Mouse (Mus musculus): ENCODE data around the gene 2310033P09Rik. TPM values are rescaled to one million over a fixed set of nuclear protein-coding genes. Genes with fewer than 3 reads are reported as not detected.
A peak's percentile ranks its signal among the peaks of the same experiment; 100 is the strongest.
"Not testable (repeated sequence)": the region's sequence is repeated elsewhere in the genome, so short reads cannot be mapped to it uniquely, and the experiment has no call there.

2310033P09Rik gene
- total RNA-seq, 1 experiment: 14.4 TPM

- H3K36me3 ChIP-seq (ENCODE audit: control insufficient read depth, insufficient read depth, low read length, poor library complexity, severe bottlenecking): peaks cover 10% of the 10 kb centered on the region
- peak; percentile 60; the same call in 1 of the 2 replicates for TF ChIP-seq HCFC1 (IDR thresholded peaks at IDR 0.05; ENCODE audit: borderline replicate concordance, insufficient read depth, low read length)
- no peak for TF ChIP-seq MAFK (IDR thresholded peaks at IDR 0.05; ENCODE audit: insufficient read depth, low read depth, low read length)
- in situ Hi-C loops (cut with MboI; ENCODE audit: low sequenced_read_pairs in 2 of 2, unreplicated experiment in 2 of 2): no loop called here
- DNase-seq (ENCODE audit: low read depth, low spot score): peak; percentile 69
- H3K4me1 ChIP-seq (ENCODE audit: control insufficient read depth in 2 of 2, insufficient read depth in 2 of 2, low read length in 2 of 2, poor library complexity in 1 of 2): peaks cover 0 to 2% of the 10 kb centered on the region in 2 experiments; a peak in 1 of 4 replicates
- no peak within 1 kb of the TSS for H3K27ac ChIP-seq (ENCODE audit: insufficient read depth, low read depth, low read length, poor library complexity, severe bottlenecking)
- H3K9ac ChIP-seq (ENCODE audit: insufficient read depth, low read depth, low read length, poor library complexity, severe bottlenecking): peak within 1 kb of the TSS; percentile 74
- H3K9me3 ChIP-seq (ENCODE audit: control insufficient read depth, insufficient read depth, low read depth, low read length): no peaks in the 10 kb centered on the region
- peak within 1 kb of the TSS; percentile 67 to 84 for H3K4me3 ChIP-seq (ENCODE audit: insufficient read depth in 1 of 2, low read depth in 1 of 2, low read length in 2 of 2, poor library complexity in 1 of 2, severe bottlenecking in 1 of 2)
Observed at GRCm38 (mm10) chr11:59202081-59202995, 5.8 kb upstream of the 2310033P09Rik start, which contains the start of gene Mrpl55. TSS of gene Mrpl55 (plus strand) at chr11:59202486.

GRCm38 (mm10) chr11:59209003-59209441 lies 901 bp downstream of the 2310033P09Rik start:
- Histone ChIP-seq H3K27ac (ENCODE audit: insufficient read depth, low read depth, low read length, poor library complexity, severe bottlenecking) (no peak overlapping the region), H3K4me1 (ENCODE audit: control insufficient read depth in 2 of 2, insufficient read depth in 2 of 2, low read length in 2 of 2, poor library complexity in 1 of 2) (peaks cover 0 to 5% of the 10 kb centered on the region in 2 experiments; a peak in 1 of 4 replicates), H3K9ac (ENCODE audit: insufficient read depth, low read depth, low read length, poor library complexity, severe bottlenecking) (peak overlapping the region; percentile 51), H3K9me3 (ENCODE audit: control insufficient read depth, insufficient read depth, low read depth, low read length) (no peaks in the 10 kb centered on the region), H3K4me3 (ENCODE audit: insufficient read depth in 1 of 2, low read depth in 1 of 2, low read length in 2 of 2, poor library complexity in 1 of 2, severe bottlenecking in 1 of 2) (peak overlapping the region; percentile 91 to 98), H3K36me3 (ENCODE audit: control insufficient read depth, insufficient read depth, low read length, poor library complexity, severe bottlenecking) (peaks cover 40% of the 10 kb centered on the region)
- DNase-seq (ENCODE audit: low read depth, low spot score): no peak
- TF ChIP-seq CHD2 (IDR thresholded peaks at IDR 0.05; ENCODE audit: low read depth, low read length) (no peak), ZC3H11A (IDR thresholded peaks at IDR 0.05; ENCODE audit: borderline replicate concordance, low read depth, low read length) (no peak), HCFC1 (IDR thresholded peaks at IDR 0.05; ENCODE audit: borderline replicate concordance, insufficient read depth, low read length) (no peak), ZNF384 (IDR thresholded peaks at IDR 0.05; ENCODE audit: low read depth, low read length) (no peak), MAFK (IDR thresholded peaks at IDR 0.05; ENCODE audit: insufficient read depth, low read depth, low read length) (no peak)
- in situ Hi-C loops (cut with MboI; ENCODE audit: low sequenced_read_pairs in 2 of 2, unreplicated experiment in 2 of 2): no loop called here

- Histone ChIP-seq H3K36me3 (ENCODE audit: control insufficient read depth, insufficient read depth, low read length, poor library complexity, severe bottlenecking) (peaks cover 35% of the 10 kb centered on the region), H3K27ac (ENCODE audit: insufficient read depth, low read depth, low read length, poor library complexity, severe bottlenecking) (no peak overlapping the region), H3K4me1 (ENCODE audit: control insufficient read depth in 2 of 2, insufficient read depth in 2 of 2, low read length in 2 of 2, poor library complexity in 1 of 2) (peaks cover 0 to 2% of the 10 kb centered on the region in 2 experiments; a peak in 1 of 4 replicates), H3K9me3 (ENCODE audit: control insufficient read depth, insufficient read depth, low read depth, low read length) (no peaks in the 10 kb centered on the region), H3K9ac (ENCODE audit: insufficient read depth, low read depth, low read length, poor library complexity, severe bottlenecking) (no peak overlapping the region), H3K4me3 (ENCODE audit: insufficient read depth in 1 of 2, low read depth in 1 of 2, low read length in 2 of 2, poor library complexity in 1 of 2, severe bottlenecking in 1 of 2) (no peak overlapping the region; a peak in 1 of 4 replicates)
- no peak for TF ChIP-seq CHD2 (IDR thresholded peaks at IDR 0.05; ENCODE audit: low read depth, low read length)
- no peak for TF ChIP-seq MAFK (IDR thresholded peaks at IDR 0.05; ENCODE audit: insufficient read depth, low read depth, low read length)
- TF ChIP-seq HCFC1 (IDR thresholded peaks at IDR 0.05; ENCODE audit: borderline replicate concordance, insufficient read depth, low read length): no peak
- no peak for TF ChIP-seq ZNF384 (IDR thresholded peaks at IDR 0.05; ENCODE audit: low read depth, low read length)
- TF ChIP-seq ZC3H11A (IDR thresholded peaks at IDR 0.05; ENCODE audit: borderline replicate concordance, low read depth, low read length): no peak
- in situ Hi-C loops (cut with MboI; ENCODE audit: low sequenced_read_pairs in 2 of 2, unreplicated experiment in 2 of 2): no loop called here
- no peak for DNase-seq (ENCODE audit: low read depth, low spot score)
Observed at GRCm38 (mm10) chr11:59209580-59209979, 1.5 kb downstream of the 2310033P09Rik start.

GRCm38 (mm10) chr11:59210020-59210419 lies 1.9 kb downstream of the 2310033P09Rik start:
- H3K27ac ChIP-seq (ENCODE audit: insufficient read depth, low read depth, low read length, poor library complexity, severe bottlenecking): no peak overlapping the region
- in situ Hi-C loops (cut with MboI; ENCODE audit: low sequenced_read_pairs in 2 of 2, unreplicated experiment in 2 of 2): no loop called here
- no peak for DNase-seq (ENCODE audit: low read depth, low spot score)
- H3K36me3 ChIP-seq (ENCODE audit: control insufficient read depth, insufficient read depth, low read length, poor library complexity, severe bottlenecking): peaks cover 34% of the 10 kb centered on the region
- TF ChIP-seq MAFK (IDR thresholded peaks at IDR 0.05; ENCODE audit: insufficient read depth, low read depth, low read length) (no peak), CHD2 (IDR thresholded peaks at IDR 0.05; ENCODE audit: low read depth, low read length) (no peak), HCFC1 (IDR thresholded peaks at IDR 0.05; ENCODE audit: borderline replicate concordance, insufficient read depth, low read length) (no peak), ZNF384 (IDR thresholded peaks at IDR 0.05; ENCODE audit: low read depth, low read length) (no peak), ZC3H11A (IDR thresholded peaks at IDR 0.05; ENCODE audit: borderline replicate concordance, low read depth, low read length) (no peak)
- peaks cover 0 to 2% of the 10 kb centered on the region in 2 experiments; a peak in 1 of 4 replicates for H3K4me1 ChIP-seq (ENCODE audit: control insufficient read depth in 2 of 2, insufficient read depth in 2 of 2, low read length in 2 of 2, poor library complexity in 1 of 2)
- no peaks in the 10 kb centered on the region for H3K9me3 ChIP-seq (ENCODE audit: control insufficient read depth, insufficient read depth, low read depth, low read length)
- no peak overlapping the region for H3K9ac ChIP-seq (ENCODE audit: insufficient read depth, low read depth, low read length, poor library complexity, severe bottlenecking)
- H3K4me3 ChIP-seq (ENCODE audit: insufficient read depth in 1 of 2, low read depth in 1 of 2, low read length in 2 of 2, poor library complexity in 1 of 2, severe bottlenecking in 1 of 2): no peak overlapping the region

- H3K27ac ChIP-seq (ENCODE audit: insufficient read depth, low read depth, low read length, poor library complexity, severe bottlenecking); DNase-seq (ENCODE audit: low read depth, low spot score); H3K9ac ChIP-seq (ENCODE audit: insufficient read depth, low read depth, low read length, poor library complexity, severe bottlenecking); H3K4me3 ChIP-seq (ENCODE audit: insufficient read depth in 1 of 2, low read depth in 1 of 2, low read length in 2 of 2, poor library complexity in 1 of 2, severe bottlenecking in 1 of 2); H3K4me1 ChIP-seq (ENCODE audit: control insufficient read depth in 2 of 2, insufficient read depth in 2 of 2, low read length in 2 of 2, poor library complexity in 1 of 2); in situ Hi-C loops (cut with MboI; ENCODE audit: low sequenced_read_pairs in 2 of 2, unreplicated experiment in 2 of 2); H3K9me3 ChIP-seq (ENCODE audit: control insufficient read depth, insufficient read depth, low read depth, low read length): not testable (repeated sequence)
- H3K36me3 ChIP-seq (ENCODE audit: control insufficient read depth, insufficient read depth, low read length, poor library complexity, severe bottlenecking): peaks cover 32% of the 10 kb centered on the region
Observed at GRCm38 (mm10) chr11:59211561-59211960, 3.4 kb downstream of the 2310033P09Rik start.

GRCm38 (mm10) chr11:59212320-59212719 lies 4.2 kb downstream of the 2310033P09Rik start:
- H3K27ac ChIP-seq (ENCODE audit: insufficient read depth, low read depth, low read length, poor library complexity, severe bottlenecking); in situ Hi-C loops (cut with MboI; ENCODE audit: low sequenced_read_pairs in 2 of 2, unreplicated experiment in 2 of 2); H3K9ac ChIP-seq (ENCODE audit: insufficient read depth, low read depth, low read length, poor library complexity, severe bottlenecking); H3K4me3 ChIP-seq (ENCODE audit: insufficient read depth in 1 of 2, low read depth in 1 of 2, low read length in 2 of 2, poor library complexity in 1 of 2, severe bottlenecking in 1 of 2); DNase-seq (ENCODE audit: low read depth, low spot score); H3K9me3 ChIP-seq (ENCODE audit: control insufficient read depth, insufficient read depth, low read depth, low read length): not testable (repeated sequence)
- H3K4me1 ChIP-seq (ENCODE audit: control insufficient read depth in 2 of 2, insufficient read depth in 2 of 2, low read length in 2 of 2, poor library complexity in 1 of 2): peaks cover 2 to 11% of the 10 kb centered on the region in 2 experiments; a peak in 2 of 4 replicates
- peaks cover 32% of the 10 kb centered on the region for H3K36me3 ChIP-seq (ENCODE audit: control insufficient read depth, insufficient read depth, low read length, poor library complexity, severe bottlenecking)

Data from ES-E14 (cell line).